Mouse (Mus musculus): Measurements from ENCODE around the gene Clic6.
"Not testable (repeated sequence)": the region's sequence is repeated elsewhere in the genome, so short reads cannot be mapped to it uniquely, and the experiment has no call there.

The Clic6 gene

DNA sequence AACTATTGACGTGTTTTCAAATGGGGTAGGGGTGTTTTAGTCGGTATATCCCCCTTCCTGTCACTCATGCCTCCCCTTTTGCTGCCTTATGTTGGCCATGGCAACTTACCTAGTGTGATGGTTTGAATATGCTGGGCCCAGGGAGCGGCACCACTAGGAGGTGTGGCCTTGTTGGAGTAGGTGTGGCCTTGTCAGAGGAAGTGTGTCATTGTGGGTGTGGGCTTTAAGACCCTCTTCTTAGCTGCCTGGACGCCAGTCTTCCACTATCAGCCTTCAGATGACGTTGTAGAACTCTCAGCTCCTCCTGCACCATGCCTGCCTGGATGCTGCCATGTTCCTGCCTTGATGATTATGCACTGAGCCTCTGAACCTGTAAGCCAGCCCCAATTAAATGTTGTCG lies 14.8 kb upstream of the Clic6 start, which contains the start of gene Rcan1:
Rcan1 (minus strand) TSS at position 162 of the 400 bp plus-strand sequence.
- no peak for DNase-seq (ENCODE audit: low spot score)

DNA sequence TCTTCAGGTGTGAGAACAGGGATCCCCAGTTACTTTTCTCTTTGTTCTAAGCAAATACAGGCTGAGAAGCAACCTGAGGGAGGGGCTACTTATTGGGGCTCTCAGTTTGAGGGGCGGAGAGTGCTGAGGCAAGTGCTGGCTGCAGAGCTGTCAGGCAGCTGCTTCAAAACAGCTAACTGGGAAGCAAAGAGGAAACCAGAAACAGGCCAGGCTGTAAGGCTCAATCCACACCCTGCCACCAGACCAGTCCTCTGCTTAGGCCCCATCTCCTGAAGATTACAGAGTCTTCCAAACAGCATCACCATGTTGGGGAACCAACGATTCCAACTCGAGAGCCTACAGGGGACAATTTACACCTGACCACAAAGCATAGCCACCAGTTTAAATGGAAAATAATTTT lies 12.6 kb upstream of the Clic6 start:
- no peak for DNase-seq (ENCODE audit: low spot score)

DNA sequence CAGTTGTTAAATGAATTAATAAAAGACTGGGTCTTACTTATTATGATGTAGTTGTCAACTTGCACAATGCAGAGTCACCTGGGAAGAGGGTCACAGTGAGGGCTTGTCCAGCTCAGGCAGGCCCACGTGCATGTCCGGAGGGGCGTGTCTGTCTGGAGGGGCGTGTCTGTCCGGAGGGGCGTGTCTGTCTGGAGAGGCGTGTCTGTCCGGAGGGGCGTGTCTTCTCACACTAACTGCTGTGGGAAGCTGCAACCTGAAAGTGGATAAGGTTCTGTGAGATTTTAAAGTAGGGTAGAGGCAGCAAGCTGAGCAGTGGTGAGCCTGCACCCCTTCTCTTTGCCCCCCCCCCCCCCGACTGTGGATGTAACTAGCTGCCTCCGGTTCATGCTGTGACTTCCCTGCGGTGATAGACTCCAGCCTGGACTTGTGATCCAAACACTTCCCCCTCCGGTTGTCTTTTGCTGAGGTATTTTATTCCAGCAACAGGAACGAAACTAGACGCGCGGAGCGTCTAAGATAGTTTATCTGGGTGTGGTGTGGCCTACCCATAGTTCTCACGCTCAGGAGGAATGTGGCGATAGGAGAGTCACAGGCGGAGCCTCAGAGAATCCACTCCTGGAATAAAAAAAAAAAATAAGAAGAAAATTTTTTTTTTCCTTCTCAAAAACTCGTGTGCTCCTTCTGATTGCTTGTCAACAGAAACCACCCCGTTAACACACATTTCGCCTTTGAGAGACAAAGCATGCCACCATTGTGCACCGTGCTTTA lies 10.3 kb upstream of the Clic6 start:
- DNase-seq (ENCODE audit: low spot score) = peak; percentile 58

DNA sequence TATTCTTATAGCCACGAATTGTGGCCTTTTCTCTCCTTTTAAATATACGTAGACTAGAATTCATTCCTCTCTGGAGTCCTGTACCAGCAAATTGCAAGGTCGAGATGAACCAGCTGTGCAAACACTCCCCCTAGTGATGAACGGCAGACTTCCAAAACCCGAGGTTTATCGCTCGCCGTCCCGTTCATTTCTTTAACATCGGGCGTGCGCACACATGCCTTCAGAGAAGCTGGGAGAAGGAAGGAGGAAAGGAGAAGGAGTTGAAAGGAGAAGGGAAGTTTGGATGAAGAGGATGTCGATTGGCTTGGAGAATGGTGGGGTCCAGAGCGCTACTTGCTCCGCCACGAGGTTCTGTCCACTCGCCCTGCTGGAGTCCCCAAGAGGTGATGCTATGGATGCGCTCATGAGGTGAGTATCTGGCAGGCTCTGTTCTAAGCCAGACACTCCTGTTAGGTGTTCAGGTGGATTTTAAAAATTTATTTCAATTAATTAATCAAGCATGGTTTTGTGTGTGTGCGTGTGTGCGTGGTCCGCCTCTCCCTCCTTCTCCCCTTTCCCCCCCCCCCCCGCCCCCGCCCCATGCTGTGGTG lies 6.9 kb upstream of the Clic6 start:
- DNase-seq (ENCODE audit: low spot score) = peak; percentile 52

DNA sequence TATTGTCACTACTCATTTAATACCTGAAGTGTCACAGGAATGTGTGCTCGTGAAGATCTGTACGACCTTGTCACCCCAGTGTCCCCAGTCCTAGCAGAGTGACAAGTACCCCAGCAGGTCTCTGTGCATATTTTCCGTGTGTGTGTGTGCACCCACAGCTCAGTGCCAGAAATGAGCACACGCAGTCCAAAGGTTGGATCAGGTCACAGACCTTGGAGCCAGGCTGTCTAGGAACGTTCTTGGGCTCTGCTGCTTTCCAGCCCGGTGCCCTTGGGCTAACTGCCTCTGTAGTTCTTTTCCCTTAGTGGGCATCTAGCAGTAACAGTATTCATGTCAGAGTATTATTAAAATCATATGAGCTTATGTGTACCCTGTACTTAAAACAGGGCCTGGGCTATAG lies 1.6 kb downstream of the Clic6 start:
- no peak for DNase-seq (ENCODE audit: low spot score)

DNA sequence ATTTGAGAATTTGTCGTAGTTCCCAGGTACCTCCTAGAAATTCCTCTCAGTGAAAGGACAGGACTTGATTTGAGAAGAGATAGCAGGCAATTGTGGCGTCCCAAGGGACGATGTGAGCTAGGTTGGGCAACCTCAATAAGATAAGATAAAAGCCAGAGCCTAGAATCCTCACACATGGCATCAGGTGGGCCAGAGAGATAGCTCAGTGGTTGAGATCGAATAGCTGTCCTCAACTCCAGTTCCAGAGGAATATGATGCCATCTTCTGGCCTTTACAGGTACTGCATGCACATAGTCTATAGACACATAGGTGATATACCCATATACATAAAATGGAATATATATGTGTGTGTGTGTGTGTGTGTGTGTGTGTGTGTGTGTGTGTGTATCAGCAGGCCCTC lies 2.0 kb downstream of the Clic6 start:
- no peak for DNase-seq (ENCODE audit: low spot score)

DNA sequence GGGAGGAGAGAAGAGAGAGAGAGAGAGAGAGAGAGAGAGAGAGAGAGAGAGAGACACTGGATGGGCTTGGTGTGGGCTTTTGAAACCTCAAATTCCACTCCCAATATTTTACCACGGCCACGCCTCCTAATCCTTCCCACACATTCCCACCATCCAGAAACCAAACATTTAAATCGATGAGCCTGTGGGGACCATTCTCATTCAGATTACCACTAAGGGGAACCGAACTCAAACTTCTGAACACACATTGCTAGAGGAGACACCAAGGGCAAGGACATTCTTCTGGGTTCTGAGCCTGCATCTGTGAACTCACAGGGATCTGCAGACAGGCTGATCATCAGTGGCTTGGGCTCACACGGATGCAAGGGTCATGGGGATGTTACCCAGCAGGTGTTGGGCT lies 2.9 kb downstream of the Clic6 start:
- no peak for DNase-seq (ENCODE audit: low spot score)

DNA sequence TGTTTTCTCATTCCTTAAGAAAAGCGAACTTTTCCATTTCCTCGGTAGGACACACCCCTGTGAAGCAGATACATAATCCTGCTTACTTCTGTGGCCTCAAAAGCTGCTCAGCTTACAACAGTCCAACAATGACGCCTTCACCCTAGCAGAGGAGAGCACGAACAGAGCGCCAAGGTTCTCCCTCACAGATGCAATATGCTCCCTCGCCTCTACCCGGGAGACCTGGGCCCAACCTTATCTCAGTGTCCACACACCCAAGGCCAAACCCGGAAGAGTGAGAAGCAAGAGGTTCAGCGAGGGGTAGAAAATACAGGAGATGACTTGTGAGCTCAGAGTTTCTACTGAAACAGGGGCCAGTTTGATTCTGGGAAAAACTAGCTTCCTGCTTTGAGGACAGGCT lies 3.8 kb downstream of the Clic6 start:
- no peak for DNase-seq (ENCODE audit: low spot score)

DNA sequence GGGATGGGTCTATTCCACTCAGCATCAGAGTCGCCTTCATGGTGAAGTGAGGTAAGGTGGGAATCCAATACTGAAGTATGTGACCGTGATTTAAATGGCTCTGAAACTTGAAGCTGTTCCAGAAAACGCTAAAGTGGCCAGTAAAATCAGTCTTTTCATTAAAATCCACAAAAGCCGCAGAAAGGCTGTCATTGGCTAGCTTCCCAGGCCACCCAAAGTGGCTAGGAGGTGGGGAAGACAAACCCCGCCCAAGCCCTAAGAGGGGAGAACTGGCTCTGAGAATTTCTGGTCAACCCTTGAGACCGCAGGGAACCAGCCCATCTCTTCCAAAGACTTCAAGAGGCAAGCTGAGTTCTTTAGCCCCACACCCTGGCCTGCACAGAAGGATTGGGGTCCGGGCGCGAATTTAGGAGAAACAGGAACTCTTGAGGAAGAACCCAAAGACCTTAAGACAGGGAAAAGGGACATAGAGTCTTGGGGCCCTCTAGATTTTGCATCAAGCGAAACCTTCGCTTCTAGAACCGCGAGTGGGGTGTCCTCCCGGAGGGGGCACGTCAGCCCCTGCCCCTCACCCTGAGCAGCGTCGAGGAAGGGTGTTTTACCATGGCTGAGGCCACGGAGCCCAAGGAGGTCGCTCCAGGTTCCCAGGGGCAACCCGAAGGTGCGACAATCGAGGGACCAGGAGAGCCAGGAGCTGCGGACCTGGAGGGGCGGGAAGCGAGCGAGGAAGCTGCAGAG lies 12.5 kb downstream of the Clic6 start:
- DNase-seq (ENCODE audit: low spot score) = no peak

DNA sequence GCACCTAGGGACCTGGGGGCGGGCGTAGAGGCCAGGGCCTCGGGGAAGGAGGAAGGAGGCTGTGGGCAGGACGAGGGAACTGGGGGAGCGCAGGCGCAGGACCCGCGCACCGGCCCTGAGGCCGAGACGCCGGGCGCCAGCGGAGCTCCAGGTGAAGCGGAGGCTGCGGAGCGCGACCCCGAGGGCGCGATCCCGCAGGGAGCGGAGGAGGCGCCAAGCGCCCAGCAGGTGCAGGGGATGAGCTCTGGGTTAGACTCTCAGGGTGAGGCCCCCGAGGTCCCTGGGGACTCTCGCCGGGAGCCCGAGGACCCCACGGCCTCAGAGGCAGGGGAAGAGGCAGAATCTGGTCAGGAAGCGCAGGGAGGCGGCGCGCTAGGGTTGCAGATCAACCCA lies 13.0 kb downstream of the Clic6 start:
- peak; percentile 66 for DNase-seq (ENCODE audit: low spot score)

DNA sequence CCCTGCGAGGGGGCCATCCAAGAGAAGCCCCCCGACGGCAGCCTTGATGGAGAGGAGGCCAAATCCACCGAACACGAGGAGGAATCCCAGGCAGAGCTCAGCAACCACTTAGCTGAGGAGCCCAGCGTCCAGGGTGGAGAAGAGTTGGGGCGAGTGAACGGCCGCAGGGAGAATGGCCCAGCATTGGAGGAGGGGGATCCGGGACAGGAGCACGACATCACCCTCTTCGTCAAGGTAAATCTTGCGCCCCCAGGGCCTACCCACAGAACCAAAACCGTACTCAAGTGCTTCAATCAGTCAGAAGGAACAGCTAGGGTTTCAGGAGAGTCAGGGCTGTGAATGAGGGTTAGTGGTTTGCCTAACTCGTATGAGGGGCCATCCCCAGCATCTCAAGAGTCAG lies 13.8 kb downstream of the Clic6 start:
- DNase-seq (ENCODE audit: low spot score) = no peak

DNA sequence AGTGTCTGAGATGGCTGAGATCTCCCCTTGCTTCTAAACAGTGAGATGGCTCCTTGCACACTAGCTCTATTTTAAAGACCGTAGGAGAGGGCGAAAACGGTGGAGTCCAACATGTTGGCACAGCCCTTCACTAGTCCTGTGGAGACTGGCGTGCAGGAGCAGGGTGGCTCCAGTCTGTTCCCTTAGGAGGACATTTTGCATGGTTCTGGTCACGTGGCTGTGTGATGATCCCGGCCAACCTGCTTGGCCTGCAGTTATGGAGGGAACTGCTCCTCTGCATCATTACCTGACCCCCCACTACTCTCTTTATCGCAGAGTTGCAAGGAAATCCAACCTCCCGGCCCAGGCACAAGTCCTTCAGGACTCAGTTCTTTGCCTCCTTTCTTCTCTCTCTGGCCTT lies 15.0 kb downstream of the Clic6 start:
- DNase-seq (ENCODE audit: low spot score) = no peak

DNA sequence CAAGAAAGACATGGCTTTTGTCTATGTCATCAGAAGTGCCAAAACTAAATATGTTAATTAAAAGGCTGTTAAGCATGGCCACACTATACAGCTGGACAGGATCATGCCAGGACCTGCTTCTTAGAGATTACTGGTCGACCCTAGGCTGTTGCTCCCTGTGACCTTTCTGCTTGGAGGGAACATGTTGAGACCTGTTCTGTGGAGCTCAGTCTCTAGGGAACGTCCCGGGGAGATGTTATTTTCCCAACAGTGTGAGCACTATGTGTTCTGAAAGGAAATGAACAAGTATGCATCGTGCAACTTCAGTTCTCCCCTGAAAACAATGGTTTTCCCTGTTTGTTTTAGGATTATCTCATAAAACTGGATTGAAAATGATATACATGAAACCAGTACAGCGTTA lies 17.6 kb downstream of the Clic6 start:
- DNase-seq (ENCODE audit: low spot score) = no peak

DNA sequence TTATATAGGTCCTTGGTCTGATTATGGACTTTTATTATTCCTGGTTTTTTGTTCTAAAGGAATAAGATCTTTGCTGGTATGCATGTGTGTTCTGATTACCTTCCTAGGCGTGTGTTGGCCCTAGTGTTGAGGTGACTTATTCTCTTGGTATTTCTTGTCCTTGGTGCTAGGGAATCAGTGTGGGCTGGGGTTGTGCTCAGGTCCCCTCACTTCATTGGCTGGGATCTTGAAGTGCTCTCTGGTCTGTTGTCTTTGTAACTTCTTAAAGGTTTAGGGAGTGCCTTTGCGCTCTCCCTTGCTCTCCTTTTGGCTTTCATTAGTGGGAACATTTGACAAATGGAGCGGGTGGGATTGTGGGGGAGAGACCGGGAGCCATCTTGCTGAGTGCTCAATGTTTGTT lies 22.0 kb downstream of the Clic6 start:
- no peak for DNase-seq (ENCODE audit: low spot score)

DNA sequence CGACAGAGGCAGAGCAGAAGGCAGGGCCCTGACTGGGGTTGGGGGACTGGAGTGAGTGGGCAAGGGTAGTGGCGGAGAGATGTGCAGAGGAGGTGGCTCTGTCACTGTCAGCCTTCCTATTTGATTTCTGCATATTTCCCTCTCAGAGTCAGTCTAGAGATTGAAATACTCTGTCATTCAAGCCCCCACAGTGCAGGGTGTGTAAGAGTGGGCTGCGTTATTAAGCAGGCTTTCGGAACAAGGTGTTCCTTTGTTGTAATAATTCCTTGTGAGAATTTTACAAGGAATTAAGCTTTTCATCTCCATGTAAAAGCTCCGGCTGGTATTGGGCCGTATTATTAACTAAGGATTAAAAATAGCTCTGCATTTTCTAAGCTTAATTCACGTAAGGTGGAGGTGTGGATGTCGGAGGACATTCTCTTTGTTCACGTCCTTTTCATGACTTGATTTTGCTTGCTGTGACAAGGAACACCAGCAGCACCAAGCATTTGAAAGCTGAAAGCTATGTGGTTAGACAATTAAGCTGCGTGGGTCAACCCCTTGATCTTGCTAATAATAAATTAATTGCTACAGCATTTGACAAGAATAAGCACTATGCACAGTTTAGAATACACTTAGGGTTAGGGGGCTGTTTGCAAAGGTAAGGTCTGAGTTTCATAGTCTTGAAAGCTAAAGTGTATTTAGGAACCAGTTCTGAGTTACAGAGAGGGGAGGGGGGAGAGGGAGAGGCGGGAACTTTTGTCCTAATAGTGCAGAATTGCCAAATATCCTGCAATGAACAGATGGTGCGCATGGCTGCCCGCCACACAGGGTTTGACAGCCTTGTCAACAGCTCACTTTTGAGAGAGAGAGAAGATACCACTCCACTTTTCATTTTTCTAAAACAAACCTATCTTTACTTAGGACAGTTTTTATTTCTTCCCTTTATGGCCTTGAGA lies 25.6 kb downstream of the Clic6 start:
- no peak for DNase-seq (ENCODE audit: low spot score)

DNA sequence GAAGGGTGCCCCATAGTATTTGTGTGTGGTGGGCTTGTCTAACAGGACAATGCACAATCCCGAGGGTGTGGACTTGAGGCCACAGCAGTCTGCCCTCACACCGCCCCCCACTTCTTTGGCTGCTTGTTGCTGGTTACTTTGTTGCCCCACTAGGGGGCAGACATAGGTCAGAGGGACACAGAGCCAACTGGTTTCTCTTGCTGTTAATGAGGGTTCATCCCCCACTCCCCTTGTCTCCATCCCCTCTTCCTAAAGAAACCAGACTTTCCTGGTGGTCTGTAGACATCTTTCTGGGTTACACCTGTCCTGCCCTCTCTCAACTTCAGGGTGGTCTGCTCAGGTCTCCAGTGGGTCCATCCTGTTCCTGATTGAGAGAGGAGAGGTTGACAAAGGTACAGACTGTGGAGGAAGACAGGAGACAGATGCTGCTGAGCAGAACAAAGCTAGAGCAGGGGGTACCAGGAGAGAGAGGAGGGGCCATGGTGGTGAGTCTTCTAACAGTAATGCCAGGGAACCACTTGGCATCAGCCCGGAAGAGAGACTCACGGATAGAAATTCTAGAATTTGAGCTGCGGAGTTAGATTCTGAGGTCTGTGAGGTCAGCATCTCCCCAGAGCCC lies 26.3 kb downstream of the Clic6 start:
- no peak for DNase-seq (ENCODE audit: low spot score)

DNA sequence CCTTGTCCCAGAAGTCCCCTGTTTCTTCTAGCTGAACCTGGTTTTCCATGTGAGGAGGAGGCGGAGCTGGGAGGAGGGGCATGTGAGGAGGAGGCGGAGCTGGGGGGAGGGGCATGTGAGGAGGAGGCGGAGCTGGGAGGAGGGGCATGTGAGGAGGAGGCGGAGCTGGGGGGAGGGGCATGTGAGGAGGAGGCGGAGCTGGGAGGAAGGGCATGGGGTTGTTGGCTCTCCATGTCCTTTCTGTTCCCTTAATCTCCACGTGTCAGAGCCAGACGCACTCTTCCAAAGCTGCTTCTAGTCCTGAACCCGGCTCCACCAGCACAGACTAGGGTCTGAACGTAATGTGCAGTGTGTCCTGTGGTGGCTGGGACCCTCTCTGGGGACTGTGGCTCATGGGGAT lies 29.4 kb downstream of the Clic6 start:
- not testable (repeated sequence) for DNase-seq (ENCODE audit: low spot score)

DNA sequence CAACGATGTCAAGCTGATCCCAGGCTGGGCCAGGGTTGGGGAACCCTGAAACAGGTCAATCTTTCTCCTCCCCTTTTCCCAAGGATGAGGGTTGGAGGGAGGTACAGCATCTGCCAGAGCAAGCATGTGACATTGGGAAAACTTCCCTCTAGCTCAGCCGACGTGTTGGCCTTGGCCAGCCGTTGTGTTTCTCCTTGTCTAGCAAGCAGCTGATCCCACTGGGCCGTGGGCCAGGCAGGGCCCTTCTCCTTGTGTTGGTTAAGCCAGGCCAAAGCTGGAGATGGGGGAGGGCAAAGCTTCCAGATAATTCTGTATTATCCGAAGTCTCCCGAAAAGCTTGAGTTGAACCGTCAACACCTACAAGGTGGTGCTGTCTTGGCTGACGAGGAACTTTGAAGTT lies 30.6 kb downstream of the Clic6 start:
- DNase-seq (ENCODE audit: low spot score) = no peak

DNA sequence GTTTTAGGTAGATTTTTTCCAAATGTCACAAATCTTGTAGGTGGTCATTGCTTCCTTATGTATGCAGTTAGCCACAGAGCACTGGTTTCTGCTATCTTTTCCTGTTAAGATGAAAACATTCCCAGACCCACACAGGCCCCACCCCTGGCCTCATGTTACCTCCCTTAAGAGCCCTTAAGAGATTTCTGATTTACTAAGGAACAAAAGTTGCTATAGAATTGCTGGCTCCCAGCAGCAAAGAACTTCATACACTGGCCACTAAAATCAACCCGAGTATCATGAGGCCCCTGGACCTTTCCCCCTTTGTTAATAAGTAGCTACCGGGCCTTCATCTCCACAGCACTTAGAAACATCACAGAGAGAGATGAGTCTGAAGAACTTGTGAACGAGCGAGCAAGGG lies 33.2 kb downstream of the Clic6 start:
- DNase-seq (ENCODE audit: low spot score) = no peak

DNA sequence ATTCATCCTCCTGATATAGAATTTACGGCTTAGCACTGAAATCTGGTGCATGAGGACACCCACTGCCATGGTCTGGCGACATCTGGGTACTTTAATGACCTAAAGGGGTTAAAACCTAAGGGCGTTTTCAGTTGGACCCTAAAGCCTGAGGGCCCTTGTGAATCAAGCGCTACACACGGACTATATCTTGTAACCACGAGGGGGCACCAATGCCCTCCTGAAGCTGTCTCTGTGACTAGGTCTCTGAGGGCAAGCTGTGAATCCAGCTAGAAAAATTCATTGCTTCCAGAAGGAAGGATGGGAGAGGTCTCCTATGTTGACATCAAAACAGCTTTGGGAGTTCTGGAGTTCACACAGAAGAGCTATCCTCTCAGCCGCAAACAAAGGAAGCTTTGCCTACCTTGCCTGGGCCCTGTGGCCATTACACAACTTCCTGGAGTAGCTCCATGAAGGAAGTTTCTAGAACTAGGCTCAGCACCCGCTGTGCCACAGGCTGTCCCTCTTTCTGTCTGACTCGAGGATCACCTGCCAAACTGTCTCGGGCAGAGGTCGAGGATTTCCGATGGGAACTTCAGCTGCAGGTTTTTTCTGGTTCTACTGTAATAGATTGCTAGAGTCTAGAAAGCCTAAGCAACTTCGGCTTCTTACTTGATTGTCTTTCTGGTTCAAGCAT lies 34.4 kb downstream of the Clic6 start:
- no peak for DNase-seq (ENCODE audit: low spot score)

DNA sequence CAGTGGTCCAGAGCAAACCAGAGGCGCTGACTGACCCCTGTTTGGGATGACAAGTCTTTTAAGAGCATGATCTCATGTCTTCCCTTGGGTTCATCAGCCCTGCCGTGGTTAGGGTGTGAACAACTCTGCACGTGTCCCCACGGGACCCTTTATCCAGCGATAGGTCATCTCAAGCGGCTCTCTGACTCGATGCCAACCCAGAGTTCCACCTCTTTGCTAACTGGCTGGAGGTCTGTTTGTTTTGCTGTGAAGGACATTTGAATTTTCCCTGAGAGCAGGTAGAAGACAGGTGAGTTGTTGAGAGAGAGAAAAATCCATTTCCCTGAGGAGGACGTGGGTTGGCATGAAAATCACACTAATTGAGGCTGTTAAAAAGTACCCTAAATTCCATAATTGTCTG lies 37.8 kb downstream of the Clic6 start:
- DNase-seq (ENCODE audit: low spot score) = no peak

All from testis, postnatal 14 days (tissue).